Mouse (Mus musculus) liver, postnatal 0 days (tissue): ENCODE results near the gene Mga.

Experiments used
- CTCF ChIP-seq: sonication (generic); IDR thresholded peaks from 2 replicates; pipeline ENCODE4 v1.5.1; 2016; ENCODE audit warnings: antibody characterized with exemption, low read depth
- EP300 ChIP-seq: IDR thresholded peaks from 2 replicates; pipeline ENCODE4 v1.6.1; 2016; ENCODE audit warnings: antibody characterized with exemption, low read depth, mild to moderate bottlenecking

DNA sequence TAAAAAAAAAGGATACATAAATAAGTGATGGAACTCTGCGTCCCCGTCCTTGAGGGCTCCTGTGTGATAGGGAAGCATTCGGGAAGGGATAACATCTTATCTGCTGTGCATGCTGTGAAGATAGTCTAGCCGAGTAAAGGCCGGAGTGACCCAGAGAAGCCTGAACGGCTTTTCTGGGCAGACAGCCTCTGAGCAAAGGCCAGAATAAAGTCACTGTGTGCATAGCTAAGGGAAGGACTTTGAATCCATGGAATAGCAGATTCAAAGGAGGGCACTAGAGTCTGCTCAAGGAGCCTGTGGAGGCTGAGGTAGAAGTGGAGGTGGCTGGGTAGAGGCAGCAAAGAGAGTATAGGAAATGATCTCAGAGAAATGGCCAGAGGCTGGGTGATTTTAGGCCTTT, 97.8 kb downstream of the Mga start:
- TF ChIP-seq CTCF (no peak), EP300 (no peak)
